Mouse (Mus musculus) neural tube, embryonic 11.5 days (tissue): ENCODE results near the gene Cradd. TPM values are rescaled to one million over a fixed set of nuclear protein-coding genes. Genes with fewer than 3 reads are reported as not detected.

Experiments used
- ATAC-seq: fragments of 200-750 bp; cut with Nextera tagmentation; 2 replicates; pipeline ENCODE4 v1.8.0; 2017; ENCODE audit warnings: moderate number of reproducible peaks, mild to moderate bottlenecking, moderate TSS enrichment, moderate library complexity; ENCODE audit not compliant: insufficient read depth, low FRiP score, low TSS enrichment
- DNase-seq: peaks from one replicate; pipeline ENCODE4 v3.0.0-alpha.2; 2015; ENCODE audit warnings: low spot score
- H3K27ac ChIP-seq: fragments of 300-500 bp; sonication (generic); 2 replicates; pipeline ENCODE4 v1.5.1; 2014; ENCODE audit warnings: low read depth, mild to moderate bottlenecking, low read length
- H3K27me3 ChIP-seq: fragments of 300-500 bp; sonication (generic); 2 replicates; pipeline ENCODE4 v1.6.1; 2014; ENCODE audit warnings: mild to moderate bottlenecking, low read length, mixed read lengths; ENCODE audit not compliant: control insufficient read depth, insufficient read depth
- H3K36me3 ChIP-seq: fragments of 300-500 bp; sonication (generic); 2 replicates; pipeline ENCODE4 v1.6.1; 2014; ENCODE audit warnings: mild to moderate bottlenecking, low read length, moderate library complexity, mixed read lengths; ENCODE audit not compliant: control insufficient read depth, insufficient read depth
- H3K4me1 ChIP-seq: fragments of 300-500 bp; sonication (generic); 2 replicates; pipeline ENCODE4 v1.6.1; 2014; ENCODE audit warnings: low read length, mixed read lengths; ENCODE audit not compliant: control insufficient read depth, insufficient read depth
- H3K4me2 ChIP-seq: fragments of 300-500 bp; sonication (generic); 2 replicates; pipeline ENCODE4 v1.6.1; 2014; ENCODE audit warnings: low read depth, mild to moderate bottlenecking, moderate library complexity
- H3K4me3 ChIP-seq: fragments of 300-500 bp; sonication (generic); 2 replicates; pipeline ENCODE4 v1.5.1; 2014; ENCODE audit warnings: low read depth, low read length
- H3K9ac ChIP-seq: fragments of 300-500 bp; sonication (generic); 2 replicates; pipeline ENCODE4 v1.6.1; 2014; ENCODE audit warnings: mild to moderate bottlenecking, low read length
- H3K9me3 ChIP-seq: fragments of 300-500 bp; sonication (generic); 2 replicates; pipeline ENCODE4 v1.6.1; 2016; ENCODE audit warnings: low read length; ENCODE audit not compliant: control insufficient read depth
- WGBS: fragments of 180-500 bp; shearing (Covaris S2); extraction: QIAGEN DNeasy Blood & Tissue Kit; methylation state at CpG from one replicate; pipeline ENCODE4 v1.1.7; 2014; 5-methylcytosine and 5-hydroxymethylcytosine counted together
- polyA plus RNA-seq: library from polyadenylated mRNA; unstranded; fragments of >200 nt; fragmentation: Nextera tagmentation; extraction: Ambion mirVana; gene quantifications from 2 replicates; pipeline ENCODE4 v1.2.1, GENCODE M21; 2014

The Cradd gene
- polyA plus RNA-seq, 1 experiment from 2014 or later = 12.5 TPM

- 47% methylated on average over 13 of the region's 13 CpGs for WGBS
- H3K4me2 ChIP-seq = no peak overlapping the region
Measured at GRCm38 (mm10) chr10:95239196-95240069, 84.5 kb downstream of the Cradd start.

GRCm38 (mm10) chr10:95238667-95239066 lies 85.3 kb downstream of the Cradd start:
- no peak overlapping the region for H3K27ac ChIP-seq

More at GRCm38 (mm10) chr10:95239196-95240069, 84.5 kb downstream of the Cradd start:
- Histone ChIP-seq H3K36me3 (no peaks in the 10 kb centered on the region), H3K27ac (no peak overlapping the region), H3K9ac (no peak overlapping the region), H3K4me1 (0 out of 2 replicates have a peak, but pooled peaks cover 3% of the 10 kb centered on the region), H3K27me3 (no peaks in the 10 kb centered on the region), H3K9me3 (no peaks in the 10 kb centered on the region), H3K4me3 (no peak overlapping the region)
- ATAC-seq (no peak), DNase-seq (no peak)

GRCm38 (mm10) chr10:95236226-95236625 lies 87.7 kb downstream of the Cradd start:
- Histone ChIP-seq H3K4me1 (0 out of 2 replicates have a peak, but pooled peaks cover 3% of the 10 kb centered on the region), H3K27ac (no peak overlapping the region), H3K27me3 (no peaks in the 10 kb centered on the region), H3K9me3 (no peaks in the 10 kb centered on the region), H3K4me3 (no peak overlapping the region), H3K9ac (no peak overlapping the region), H3K36me3 (no peaks in the 10 kb centered on the region), H3K4me2 (no peak overlapping the region)
- 45% methylated on average over 8 of the region's 8 CpGs for WGBS
- DNase-seq = no peak
- ATAC-seq = no peak

More at GRCm38 (mm10) chr10:95238667-95239066, 85.3 kb downstream of the Cradd start:
- Histone ChIP-seq H3K4me2 (no peak overlapping the region), H3K4me1 (0 out of 2 replicates have a peak, but pooled peaks cover 3% of the 10 kb centered on the region), H3K27me3 (no peaks in the 10 kb centered on the region), H3K4me3 (no peak overlapping the region), H3K9ac (no peak overlapping the region), H3K9me3 (no peaks in the 10 kb centered on the region), H3K36me3 (no peaks in the 10 kb centered on the region)
- WGBS = 68% methylated on average over 2 of the region's 2 CpGs
- ATAC-seq (no peak), DNase-seq (no peak)

GRCm38 (mm10) chr10:95234661-95235060 lies 89.3 kb downstream of the Cradd start:
- H3K4me1 ChIP-seq = 0 out of 2 replicates have a peak, but pooled peaks cover 3% of the 10 kb centered on the region
- no peaks in the 10 kb centered on the region for H3K27me3 ChIP-seq
- H3K27ac ChIP-seq = no peak overlapping the region
- H3K4me2 ChIP-seq = no peak overlapping the region
- H3K9me3 ChIP-seq = no peaks in the 10 kb centered on the region
- WGBS = 60% methylated on average over 3 of the region's 3 CpGs
- H3K9ac ChIP-seq = no peak overlapping the region
- H3K4me3 ChIP-seq = no peak overlapping the region
- H3K36me3 ChIP-seq = no peaks in the 10 kb centered on the region
- DNase-seq (no peak), ATAC-seq (no peak)

- H3K4me3 ChIP-seq = no peak overlapping the region
- H3K9ac ChIP-seq = no peak overlapping the region
- DNase-seq = no peak
- H3K27ac ChIP-seq = no peak overlapping the region
- H3K27me3 ChIP-seq = no peaks in the 10 kb centered on the region
- no peak overlapping the region for H3K4me2 ChIP-seq
- H3K9me3 ChIP-seq = no peaks in the 10 kb centered on the region
- ATAC-seq = no peak
- H3K36me3 ChIP-seq = no peaks in the 10 kb centered on the region
- 0 out of 2 replicates have a peak, but pooled peaks cover 3% of the 10 kb centered on the region for H3K4me1 ChIP-seq
- 93% methylated on average over 10 of the region's 10 CpGs for WGBS
Measured at GRCm38 (mm10) chr10:95233044-95233443, 90.9 kb downstream of the Cradd start.

- 75% methylated on average over 3 of the region's 3 CpGs for WGBS
- Histone ChIP-seq H3K4me3 (no peak overlapping the region), H3K27ac (no peak overlapping the region), H3K9ac (no peak overlapping the region), H3K27me3 (no peaks in the 10 kb centered on the region), H3K9me3 (no peaks in the 10 kb centered on the region), H3K36me3 (no peaks in the 10 kb centered on the region), H3K4me1 (0 out of 2 replicates have a peak, but pooled peaks cover 3% of the 10 kb centered on the region), H3K4me2 (no peak overlapping the region)
- DNase-seq (no peak), ATAC-seq (no peak)
Measured at GRCm38 (mm10) chr10:95232554-95232953, 91.4 kb downstream of the Cradd start.

GRCm38 (mm10) chr10:95228192-95228591 lies 95.7 kb downstream of the Cradd start:
- DNase-seq = no peak
- Histone ChIP-seq H3K4me3 (no peak overlapping the region), H3K27me3 (no peaks in the 10 kb centered on the region), H3K9ac (no peak overlapping the region), H3K4me2 (no peak overlapping the region), H3K4me1 (no peaks in the 10 kb centered on the region), H3K27ac (no peak overlapping the region), H3K9me3 (no peaks in the 10 kb centered on the region), H3K36me3 (no peaks in the 10 kb centered on the region)
- WGBS = 73% methylated on average over 6 of the region's 6 CpGs
- ATAC-seq = no peak

- H3K4me1 ChIP-seq = no peaks in the 10 kb centered on the region
- no peaks in the 10 kb centered on the region for H3K9me3 ChIP-seq
- ATAC-seq = no peak
Measured at GRCm38 (mm10) chr10:95227590-95227989, 96.3 kb downstream of the Cradd start.

GRCm38 (mm10) chr10:95226772-95227171 lies 97.2 kb downstream of the Cradd start:
- ATAC-seq (no peak), DNase-seq (no peak)
- H3K9me3 ChIP-seq = no peaks in the 10 kb centered on the region
- no peak overlapping the region for H3K27ac ChIP-seq
- no peak overlapping the region for H3K4me3 ChIP-seq
- H3K9ac ChIP-seq = no peak overlapping the region
- 65% methylated on average over 4 of the region's 4 CpGs for WGBS
- H3K4me1 ChIP-seq = no peaks in the 10 kb centered on the region
- H3K27me3 ChIP-seq = no peaks in the 10 kb centered on the region
- H3K36me3 ChIP-seq = no peaks in the 10 kb centered on the region
- H3K4me2 ChIP-seq = no peak overlapping the region

More at GRCm38 (mm10) chr10:95227590-95227989, 96.3 kb downstream of the Cradd start:
- Histone ChIP-seq H3K4me3 (no peak overlapping the region), H3K36me3 (no peaks in the 10 kb centered on the region), H3K27ac (no peak overlapping the region), H3K27me3 (no peaks in the 10 kb centered on the region), H3K9ac (no peak overlapping the region), H3K4me2 (no peak overlapping the region)
- WGBS = 8% methylated on average over 1 of the region's 1 CpGs
- no peak for DNase-seq
